In genomic region chr19:57028327-57029179, GRCm38 (mm10) we compare ENCODE assay signal across 10 mouse cellular contexts. TPM values are rescaled to one million over a fixed set of nuclear protein-coding genes. Genes with fewer than 3 reads are reported as not detected.
A peak's percentile ranks its signal among the peaks of the same experiment; 100 is the strongest.
DNase-seq lines count a peak whose midpoint lies in the region; ATAC-seq and TF ChIP-seq lines count a peak whose summit lies in the region.
"Had no signal": no experiment of that assay in that cellular context is flagged by ENCODE, and none has a peak within 500 bp of the region (broad histone marks: within the 10 kb centered on the region; RNA-seq: fewer than 3 reads in every experiment).

No protein-coding gene starts in this region.

- peak overlapping the region; percentile 55 for H3K27ac ChIP-seq in cortical plate, adult 2 months (ENCODE audit: insufficient read depth, low read length)
- H3K27ac ChIP-seq in lung, embryonic 16.5 days (ENCODE audit: low read length) = peak overlapping the region; percentile 30
- H3K27ac ChIP-seq: liver, embryonic 13.5 days; midbrain, embryonic 15.5 days had no signal

- no peak for TF ChIP-seq POLR2A in cortical plate, adult 2 months (IDR thresholded peaks at IDR 0.05; ENCODE audit: extremely low read depth, insufficient read depth, low read length)

- H3K4me2 ChIP-seq in lung, embryonic 16.5 days (ENCODE audit: low read depth, low read length) = no peak overlapping the region
- H3K4me2 ChIP-seq: liver, embryonic 13.5 days; midbrain, embryonic 15.5 days had no signal

- peak; percentile 26 for DNase-seq in adrenal gland, postnatal 10 days
- DNase-seq in adrenal gland, postnatal 25 days = no peak
- peak; percentile 44 for DNase-seq in kidney, postnatal 14 days
- DNase-seq in kidney, adult 11 months = no peak
- no peak for DNase-seq in cerebellum, adult 9-10 months
- DNase-seq in embryo, embryonic 10 days (ENCODE audit: low spot score) = no peak
- DNase-seq: liver, embryonic 13.5 days had no signal

- no peak for TF ChIP-seq CTCF in cortical plate, adult 2 months (IDR thresholded peaks at IDR 0.05; ENCODE audit: extremely low read depth, insufficient read depth, low read length)

- H3K4me3 ChIP-seq in cortical plate, adult 2 months (ENCODE audit: insufficient read depth, low read length) = no peak overlapping the region
- H3K4me3 ChIP-seq in lung, embryonic 16.5 days (ENCODE audit: low read length) = no peak overlapping the region
- H3K4me3 ChIP-seq: liver, embryonic 13.5 days; midbrain, embryonic 15.5 days had no signal

- peak; percentile 67; the same call in 1 of the 2 replicates for ATAC-seq in lung, embryonic 16.5 days (ENCODE audit: low read depth)
- ATAC-seq: midbrain, embryonic 15.5 days had no signal

- H3K27me3 ChIP-seq in lung, embryonic 16.5 days (ENCODE audit: control insufficient read depth, insufficient read depth, low read depth, low read length) = no peaks in the 10 kb centered on the region
- H3K27me3 ChIP-seq: liver, embryonic 13.5 days; midbrain, embryonic 15.5 days had no signal

- H3K36me3 ChIP-seq in lung, embryonic 16.5 days (ENCODE audit: control insufficient read depth, insufficient read depth, low read length) = no peaks in the 10 kb centered on the region
- H3K36me3 ChIP-seq: liver, embryonic 13.5 days; midbrain, embryonic 15.5 days had no signal

- no peaks in the 10 kb centered on the region for H3K4me1 ChIP-seq in cortical plate, adult 2 months (ENCODE audit: control insufficient read depth, insufficient read depth, low read length)
- H3K4me1 ChIP-seq in lung, embryonic 16.5 days (replicated peaks; ENCODE audit: control insufficient read depth, insufficient read depth, low read length) = no peaks in the 10 kb centered on the region
- H3K4me1 ChIP-seq: liver, embryonic 13.5 days; midbrain, embryonic 15.5 days had no signal

- WGBS in lung, embryonic 16.5 days = 49% methylated on average over 8 of the region's 8 CpGs

- no peak overlapping the region for H3K9ac ChIP-seq in lung, embryonic 16.5 days (ENCODE audit: low read length)
- H3K9ac ChIP-seq: liver, embryonic 13.5 days; midbrain, embryonic 15.5 days had no signal

- peaks cover 3% of the 10 kb centered on the region; the same call in 1 of the 2 replicates for H3K9me3 ChIP-seq in lung, embryonic 16.5 days (ENCODE audit: control insufficient read depth, low read length)
- H3K9me3 ChIP-seq: midbrain, embryonic 15.5 days had no signal

RNA-seq across cellular contexts. Expression of gene Afap1l2, which starts 20.5 kb away (rescaled TPM):
- total RNA-seq in adrenal gland, postnatal 10 days (2021) = 10 to 100 TPM; 11.4 to 17.4 TPM
- total RNA-seq in adrenal gland, postnatal 25 days (2021) = 11.4 and 14.3 TPM in 2 replicates
- polyA plus RNA-seq in cortical plate, adult 2 months (2012; rRNA removed) = 5.8 and 7.0 TPM in 2 replicates
- 29.0 and 31.3 TPM in 2 replicates for polyA plus RNA-seq in lung, embryonic 16.5 days (2015; fragmentation: Nextera tagmentation; extraction: Ambion mirVana)

Comparison
In these comparisons a context has a peak if more than half of its experiments do, and no peak if none do; other contexts are left out.
1. DNase-seq: peak in adrenal gland, postnatal 10 days (single experiment) and kidney, postnatal 14 days (single experiment); none in adrenal gland, postnatal 25 days (single experiment), kidney, adult 11 months (single experiment), cerebellum, adult 9-10 months (single experiment) and embryo, embryonic 10 days (single experiment).